10 mouse cellular contexts compared by ENCODE assay signal in the genomic region with DNA sequence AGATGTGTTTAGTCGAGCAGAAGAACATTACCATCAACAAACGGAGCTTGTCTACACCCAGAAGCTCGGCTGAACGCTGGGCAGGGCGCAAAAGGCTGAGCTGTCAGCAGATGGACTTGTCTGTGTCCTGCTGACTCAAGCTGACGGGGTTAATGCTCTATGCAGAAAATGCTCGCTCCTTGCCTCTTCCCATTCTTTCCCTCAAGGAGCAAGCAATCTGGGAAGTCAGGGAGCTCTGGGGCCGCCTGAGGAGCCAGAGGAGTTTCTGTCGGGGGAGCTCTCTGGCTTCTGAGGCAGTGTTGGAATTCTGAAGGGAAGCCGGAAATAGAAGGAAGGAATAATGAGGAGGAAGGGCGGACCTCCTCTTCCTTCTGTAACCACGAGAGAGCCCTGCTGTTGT.
DNase-seq lines count a peak whose midpoint lies in the region; TF ChIP-seq lines count a peak whose summit lies in the region.
"Had no signal": no experiment of that assay in that cellular context is flagged by ENCODE, and none has a peak within 500 bp of the region (broad histone marks: within the 10 kb centered on the region; RNA-seq: fewer than 3 reads in every experiment).

No protein-coding gene starts in this region.

- H3ac ChIP-seq in myocyte (ENCODE audit: control insufficient read depth, insufficient read length), result no peak overlapping the region

- peak overlapping the region; percentile 82 for H3K27ac ChIP-seq in heart, embryonic 10.5 days

- H3K79me2 ChIP-seq in myocyte (ENCODE audit: control insufficient read depth, insufficient read depth), result no peaks in the 10 kb centered on the region

- 18% methylated on average over 12 of the region's 12 CpGs for WGBS in heart, embryonic 10.5 days

- no peak for TF ChIP-seq POLR2A in myocyte (IDR thresholded peaks at IDR 0.05; ENCODE audit: insufficient read length, low read depth)

- H3K4me2 ChIP-seq in myocyte (ENCODE audit: low read depth), result peak overlapping the region; percentile 12

- DNase-seq in gastrocnemius, postnatal 10 days, result peak; percentile 9
- no peak for DNase-seq in gastrocnemius, adult 8-10 months (ENCODE audit: low spot score in 2 of 2)
- peak; percentile 47 to 61 for DNase-seq in cerebellum, postnatal 25 days
- no peak for DNase-seq in heart, embryonic 10.5 days (ENCODE audit: low spot score)
- peak; percentile 24 to 26 for DNase-seq in layer of hippocampus, postnatal 14 days (ENCODE audit: low spot score in 2 of 2)
- DNase-seq in spleen, postnatal 14 days (ENCODE audit: low spot score in 2 of 2), result no peak
- no peak for DNase-seq in adrenal gland, postnatal 4 days (ENCODE audit: low spot score in 2 of 2)

- H3K4me1 ChIP-seq in heart, embryonic 10.5 days, result peaks cover 7% of the 10 kb centered on the region; the same call in 1 of the 2 replicates

- H3K36me3 ChIP-seq in heart, embryonic 10.5 days, result no peaks in the 10 kb centered on the region
- H3K36me3 ChIP-seq in myocyte (ENCODE audit: control insufficient read depth, insufficient read depth), result no peaks in the 10 kb centered on the region

- H3K9me3 ChIP-seq in heart, embryonic 10.5 days, result no peaks in the 10 kb centered on the region

- H3K27me3 ChIP-seq in heart, embryonic 10.5 days (ENCODE audit: insufficient read depth, poor library complexity, severe bottlenecking), result no peaks in the 10 kb centered on the region
- no peaks in the 10 kb centered on the region for H3K27me3 ChIP-seq in myocyte (ENCODE audit: control insufficient read depth, insufficient read depth, insufficient read length)
- H3K27me3 ChIP-seq: CH12.LX had no signal

- peak overlapping the region; percentile 54 for H3K4me3 ChIP-seq in heart, embryonic 10.5 days
- H3K4me3 ChIP-seq in myocyte, result no peak overlapping the region
- H3K4me3 ChIP-seq: erythroblast, embryonic 14.5 days had no signal

TF ChIP-seq in myocyte, 11 proteins besides CTCF, POLR2A, EP300 and RAD21:
- TF ChIP-seq REST (IDR thresholded peaks at IDR 0.05; ENCODE audit: insufficient read depth, insufficient read length) (no peak), TCF3 (IDR thresholded peaks at IDR 0.05; ENCODE audit: insufficient read length, low read depth) (no peak), SRF (IDR thresholded peaks at IDR 0.05; ENCODE audit: control insufficient read depth, insufficient read length, low read depth) (no peak), MYOD1 (IDR thresholded peaks at IDR 0.05; ENCODE audit: control insufficient read depth in 1 of 3, insufficient read length in 2 of 3, low read depth in 2 of 3) (no peak), TCF12 (IDR thresholded peaks at IDR 0.05; ENCODE audit: insufficient read depth, poor library complexity, severe bottlenecking) (no peak), POLR2AphosphoS2 (IDR thresholded peaks at IDR 0.05; ENCODE audit: insufficient read length, low read depth) (no peak), MAX (IDR thresholded peaks at IDR 0.05; ENCODE audit: low read depth) (no peak), MYOG (IDR thresholded peaks at IDR 0.05; ENCODE audit: control insufficient read depth in 1 of 3, insufficient read depth in 1 of 3, insufficient read length in 2 of 3, low read depth in 2 of 3) (no peak), E2F4 (IDR thresholded peaks at IDR 0.05; ENCODE audit: insufficient read depth) (no peak), USF1 (IDR thresholded peaks at IDR 0.05; ENCODE audit: low read depth) (no peak), CEBPB (IDR thresholded peaks at IDR 0.05; ENCODE audit: insufficient read depth, poor library complexity, severe bottlenecking) (no peak)

Comparison
In these comparisons a context has a peak if more than half of its experiments do, and no peak if none do; other contexts are left out.
1. DNase-seq: peak in gastrocnemius, postnatal 10 days (single experiment), cerebellum, postnatal 25 days (2 of 2) and layer of hippocampus, postnatal 14 days (2 of 2); none in gastrocnemius, adult 8-10 months (0 of 2), heart, embryonic 10.5 days (single experiment), spleen, postnatal 14 days (0 of 2) and adrenal gland, postnatal 4 days (0 of 2).